Mouse (Mus musculus): ENCODE results near the gene Rasgef1c.

Rasgef1c gene

DNA sequence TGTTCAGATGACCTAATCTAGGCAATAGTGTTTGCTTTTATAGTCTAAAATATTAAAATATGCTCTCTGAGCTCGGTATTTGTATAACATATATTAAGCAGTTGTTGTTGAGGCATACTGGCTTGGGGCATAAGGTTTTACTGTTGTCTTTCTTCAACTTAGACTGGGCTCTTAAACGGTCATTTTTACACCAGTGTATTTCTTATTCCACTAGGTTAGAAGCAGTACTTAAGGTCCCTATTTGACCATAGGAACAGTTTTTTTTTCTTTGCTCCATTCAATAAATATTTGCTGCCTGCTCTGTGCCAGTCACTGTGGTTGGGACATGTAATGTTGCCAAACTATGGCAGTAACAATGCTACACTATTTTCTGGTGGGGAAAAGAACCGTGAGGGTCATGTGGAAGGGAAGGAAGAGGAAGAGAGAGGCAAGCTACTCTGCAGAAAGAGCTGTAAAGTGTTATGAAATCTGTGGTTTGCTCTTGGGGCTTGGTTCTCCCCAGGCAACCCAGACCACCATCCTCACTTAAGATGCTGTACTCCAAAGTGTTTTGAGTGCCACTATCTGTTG is 125.0 kb downstream of the Rasgef1c start:
- no peak for DNase-seq

DNA sequence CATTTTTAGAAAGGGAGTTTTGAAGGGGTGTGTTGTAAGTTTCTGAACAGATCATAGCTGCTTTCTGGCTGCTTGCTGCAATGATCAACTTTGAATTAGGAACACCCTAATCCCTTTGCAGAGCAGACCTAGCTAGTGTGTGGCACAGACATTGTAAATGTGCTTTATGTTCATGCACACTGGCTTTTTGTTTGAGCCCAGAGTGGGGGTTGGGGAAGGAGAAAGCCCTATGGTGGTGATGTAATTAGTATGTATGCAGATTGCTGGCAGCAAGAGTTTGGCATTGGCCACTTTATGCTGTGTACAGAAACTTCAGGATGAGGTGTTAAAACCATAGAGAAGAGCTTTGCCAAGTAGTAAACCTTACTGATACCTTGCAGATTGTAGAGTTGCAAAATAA is 126.8 kb downstream of the Rasgef1c start:
- peak; percentile 36 for DNase-seq
